ENCODE assay signal across 14 mouse cellular contexts in the genomic region with DNA sequence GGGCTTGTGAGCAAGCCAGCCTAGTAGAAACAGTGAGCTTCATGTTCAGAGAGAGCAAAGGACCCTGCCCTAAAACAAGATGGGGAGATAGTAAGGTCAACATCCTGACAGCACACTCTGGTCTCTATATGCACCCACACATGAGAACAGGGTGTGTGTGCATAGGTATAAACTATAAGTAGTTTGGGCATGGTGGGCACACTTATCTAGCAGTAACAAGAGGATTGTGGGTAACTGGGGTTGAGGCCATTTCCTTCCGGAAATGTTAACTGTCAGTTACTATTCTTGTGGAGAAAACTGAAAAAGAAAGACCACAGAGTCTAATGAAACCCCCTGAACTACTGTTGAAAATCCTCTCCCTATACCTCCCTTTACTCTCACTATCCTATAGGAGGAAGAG.
"Had no signal": no experiment of that assay in that cellular context is flagged by ENCODE, and none has a peak within 500 bp of the region (broad histone marks: within the 10 kb centered on the region; RNA-seq: fewer than 3 reads in every experiment).

No protein-coding gene starts in this region.

- H3K4me1 ChIP-seq: midbrain, embryonic 10.5 days; midbrain, embryonic 12.5 days; midbrain, embryonic 15.5 days; neural tube, embryonic 12.5 days; stomach, embryonic 15.5 days had no signal

- H3K4me2 ChIP-seq: lung, embryonic 14.5 days; midbrain, embryonic 12.5 days; midbrain, embryonic 15.5 days; neural tube, embryonic 12.5 days; stomach, embryonic 15.5 days had no signal

- H3K27me3 ChIP-seq: midbrain, embryonic 12.5 days; midbrain, embryonic 15.5 days; neural tube, embryonic 12.5 days; stomach, embryonic 15.5 days had no signal

- ATAC-seq: midbrain, embryonic 15.5 days had no signal

- H3K36me3 ChIP-seq: midbrain, embryonic 10.5 days; midbrain, embryonic 12.5 days; midbrain, embryonic 15.5 days; neural tube, embryonic 12.5 days; stomach, embryonic 15.5 days had no signal

- DNase-seq: lung, adult 18-20 months; lung, embryonic 14.5 days; lung, postnatal 10 days; lung, postnatal 4 days; right cerebral cortex, postnatal 14 days; thymus, adult 2 months; thymus, postnatal 25 days; thymus, postnatal 4 days had no signal

- H3K27ac ChIP-seq: midbrain, embryonic 10.5 days; midbrain, embryonic 12.5 days; midbrain, embryonic 15.5 days; neural tube, embryonic 12.5 days; stomach, embryonic 15.5 days; stomach, postnatal 0 days had no signal

- H3K4me3 ChIP-seq: midbrain, embryonic 10.5 days; midbrain, embryonic 12.5 days; midbrain, embryonic 15.5 days; neural tube, embryonic 12.5 days; stomach, embryonic 15.5 days had no signal

- H3K9me3 ChIP-seq: midbrain, embryonic 10.5 days; midbrain, embryonic 15.5 days; neural tube, embryonic 12.5 days; stomach, embryonic 15.5 days had no signal

- H3K9ac ChIP-seq: lung, embryonic 14.5 days; midbrain, embryonic 12.5 days; midbrain, embryonic 15.5 days; neural tube, embryonic 12.5 days; stomach, embryonic 15.5 days had no signal
